Mouse (Mus musculus) intestine, embryonic 14.5 days (tissue): ENCODE data around the gene Rnf44. TPM values are rescaled to one million over a fixed set of nuclear protein-coding genes. Genes with fewer than 3 reads are reported as not detected.

Experiments
- ATAC-seq: fragments of 200-750 bp; cut with Nextera tagmentation; replicated peaks from 2 replicates; pipeline ENCODE4 v1.8.0; 2017; ENCODE audit warnings: low read depth, moderate number of reproducible peaks, moderate TSS enrichment, moderate library complexity; ENCODE audit not compliant: low FRiP score, low TSS enrichment
- DNase-seq: peaks from one replicate; pipeline ENCODE4 v3.0.0-alpha.2; 2018; ENCODE audit warnings: low spot score
- H3K27ac ChIP-seq: fragments of 300-500 bp; sonication (generic); 2 replicates; pipeline ENCODE4 v1.5.1; 2014; ENCODE audit warnings: low read depth, mild to moderate bottlenecking, control low read depth
- H3K27me3 ChIP-seq: fragments of 300-500 bp; sonication (generic); replicated peaks from 2 replicates; pipeline ENCODE4 v1.6.1; 2014; ENCODE audit warnings: low read length, control low read depth; ENCODE audit not compliant: control insufficient read depth, insufficient read depth
- H3K36me3 ChIP-seq: fragments of 300-500 bp; sonication (generic); 2 replicates; pipeline ENCODE4 v1.6.1; 2014; ENCODE audit warnings: low read length, control low read depth; ENCODE audit not compliant: control insufficient read depth, insufficient read depth
- H3K4me1 ChIP-seq: fragments of 300-500 bp; sonication (generic); replicated peaks from 2 replicates; pipeline ENCODE4 v1.6.1; 2014; ENCODE audit warnings: low read length, control low read depth, mixed read lengths; ENCODE audit not compliant: control insufficient read depth, insufficient read depth
- H3K4me2 ChIP-seq: fragments of 300-500 bp; sonication (generic); 2 replicates; pipeline ENCODE4 v1.6.1; 2014; ENCODE audit warnings: low read length
- H3K4me3 ChIP-seq: fragments of 300-500 bp; sonication (generic); 2 replicates; pipeline ENCODE4 v1.5.1; 2014; ENCODE audit warnings: low read depth, low read length, control low read depth, mixed read lengths
- H3K9ac ChIP-seq: fragments of 300-500 bp; sonication (generic); 2 replicates; pipeline ENCODE4 v1.6.1; 2014; ENCODE audit warnings: mild to moderate bottlenecking, low read length
- H3K9me3 ChIP-seq: fragments of 300-500 bp; sonication (generic); 2 replicates; pipeline ENCODE4 v1.6.1; 2016; ENCODE audit warnings: low read length, control low read depth; ENCODE audit not compliant: control insufficient read depth
- WGBS: fragments of 180-500 bp; shearing (Covaris S2); extraction: QIAGEN DNeasy Blood & Tissue Kit; methylation state at CpG from one replicate; pipeline ENCODE4 v1.1.7; 2014; 5-methylcytosine and 5-hydroxymethylcytosine counted together
- polyA plus RNA-seq: library from polyadenylated mRNA; unstranded; fragments of >200 nt; fragmentation: Nextera tagmentation; extraction: Ambion mirVana; gene quantifications from 2 replicates; pipeline ENCODE4 v1.2.1, GENCODE M21; 2014

Rnf44 gene
- polyA plus RNA-seq, 1 experiment from 2014 or later: 102 TPM

DNA sequence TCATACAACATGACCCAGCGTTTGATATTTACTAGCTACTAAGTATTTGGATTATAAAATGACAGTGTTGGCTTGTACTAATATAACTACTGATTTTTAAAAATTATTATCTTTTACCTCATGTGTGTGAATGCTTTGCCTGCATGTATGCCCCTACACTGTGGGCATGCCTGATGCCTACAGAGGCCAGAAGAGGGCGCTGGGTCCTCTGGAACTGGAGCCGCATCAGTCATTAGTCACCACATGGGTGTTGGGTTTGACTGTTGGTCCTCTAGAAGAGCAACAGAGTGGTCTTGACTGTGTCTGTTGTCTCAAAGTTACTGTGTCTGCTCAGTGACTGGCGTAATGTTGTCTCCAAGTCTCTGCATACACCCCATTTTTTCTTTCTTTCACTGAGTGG is 20.7 kb upstream of the Rnf44 start:
- Histone ChIP-seq H3K9ac (no peak overlapping the region), H3K27me3 (no peaks in the 10 kb centered on the region), H3K4me2 (no peak overlapping the region), H3K9me3 (no peaks in the 10 kb centered on the region; the same call in 1 of the 2 replicates), H3K4me3 (no peak overlapping the region), H3K4me1 (no peaks in the 10 kb centered on the region), H3K27ac (no peak overlapping the region), H3K36me3 (no peaks in the 10 kb centered on the region)
- no peak for DNase-seq
- ATAC-seq: no peak
- 45% methylated on average over 4 of the region's 4 CpGs for WGBS

GRCm38 (mm10) chr13:54710866-54711265 is 17.2 kb upstream of the Rnf44 start:
- Histone ChIP-seq H3K4me2 (no peak overlapping the region), H3K27ac (no peak overlapping the region), H3K4me3 (no peak overlapping the region), H3K27me3 (no peaks in the 10 kb centered on the region), H3K9ac (no peak overlapping the region), H3K36me3 (no peaks in the 10 kb centered on the region), H3K4me1 (no peaks in the 10 kb centered on the region), H3K9me3 (no peaks in the 10 kb centered on the region; the same call in 1 of the 2 replicates)
- DNase-seq (no peak), ATAC-seq (no peak)
- 84% methylated on average over 3 of the region's 3 CpGs for WGBS

- DNase-seq (no peak), ATAC-seq (no peak)
- H3K9me3 ChIP-seq: no peaks in the 10 kb centered on the region
- 51% methylated on average over 6 of the region's 6 CpGs for WGBS
- H3K27ac ChIP-seq: no peak overlapping the region
- H3K4me2 ChIP-seq: no peak overlapping the region
- H3K27me3 ChIP-seq: no peaks in the 10 kb centered on the region
- no peak overlapping the region for H3K9ac ChIP-seq
- no peaks in the 10 kb centered on the region for H3K36me3 ChIP-seq
- H3K4me1 ChIP-seq: no peaks in the 10 kb centered on the region; the same call in 1 of the 2 replicates
- no peak overlapping the region for H3K4me3 ChIP-seq
These were observed 11.2 kb upstream of the Rnf44 start for GRCm38 (mm10) chr13:54704890-54705289.

- no peak overlapping the region for H3K4me2 ChIP-seq
- no peak for ATAC-seq
- no peaks in the 10 kb centered on the region; the same call in 1 of the 2 replicates for H3K4me1 ChIP-seq
- H3K9ac ChIP-seq: no peak overlapping the region
- WGBS: 77% methylated on average over 7 of the region's 7 CpGs
- H3K27me3 ChIP-seq: no peaks in the 10 kb centered on the region
- H3K9me3 ChIP-seq: no peaks in the 10 kb centered on the region
- no peak overlapping the region for H3K4me3 ChIP-seq
- DNase-seq: no peak
- H3K27ac ChIP-seq: no peak overlapping the region
- no peaks in the 10 kb centered on the region for H3K36me3 ChIP-seq
These were observed 8.8 kb upstream of the Rnf44 start for GRCm38 (mm10) chr13:54702507-54702906.

- Histone ChIP-seq H3K4me3 (peak within 1 kb of the TSS; percentile 8; the same call in 1 of the 2 replicates), H3K27ac (peak within 1 kb of the TSS; percentile 7; the same call in 1 of the 2 replicates), H3K4me1 (no peaks in the 10 kb centered on the region; the same call in 1 of the 2 replicates), H3K9ac (no peak within 1 kb of the TSS), H3K36me3 (no peaks in the 10 kb centered on the region), H3K27me3 (no peaks in the 10 kb centered on the region), H3K9me3 (no peaks in the 10 kb centered on the region), H3K4me2 (peak within 1 kb of the TSS; percentile 38)
- DNase-seq (no peak), ATAC-seq (peak; percentile 86)
- WGBS: 42% methylated on average over 5 of the region's 5 CpGs
These were observed 7.5 kb upstream of the Rnf44 start, which contains the start of gene Cdhr2 for GRCm38 (mm10) chr13:54701243-54701642. Cdhr2 (plus strand) TSS chr13:54701461.

DNA sequence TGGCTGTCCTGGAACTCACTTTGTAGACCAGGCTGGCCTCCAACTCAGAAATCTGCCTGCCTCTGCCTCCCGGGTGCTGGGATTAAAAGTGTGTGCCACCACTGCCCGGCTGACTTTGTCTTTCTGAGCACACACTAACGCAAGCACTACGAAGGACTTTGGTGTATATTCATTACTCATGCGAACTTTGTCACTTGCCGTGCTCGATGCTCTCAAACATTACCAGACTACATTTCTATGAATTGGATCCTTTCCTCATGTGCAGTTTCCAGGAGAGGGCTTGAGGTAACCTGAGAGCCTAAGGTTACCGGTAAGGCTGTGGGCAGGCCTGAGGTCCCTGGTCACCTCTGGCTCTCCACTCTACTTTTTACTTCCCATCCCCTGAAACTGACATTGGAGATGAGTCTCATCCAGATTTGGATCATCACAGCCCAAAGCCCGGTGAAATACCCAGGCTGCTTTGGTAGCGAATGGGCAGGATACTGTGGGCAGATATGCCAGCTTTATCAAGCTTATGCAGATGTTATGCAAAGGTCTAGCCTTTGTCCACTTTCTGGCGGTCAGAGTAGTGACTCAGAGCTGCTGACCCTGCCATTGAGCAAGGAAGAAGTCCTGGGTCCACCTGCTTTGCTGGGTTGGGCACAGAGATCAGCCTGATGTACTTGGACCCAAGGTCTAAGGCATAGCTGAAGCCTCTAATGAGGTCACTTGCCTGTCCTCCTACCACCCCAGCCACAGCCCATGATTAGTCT is 1.9 kb upstream of the Rnf44 start:
- Histone ChIP-seq H3K9ac (no peak overlapping the region), H3K27me3 (no peaks in the 10 kb centered on the region), H3K4me2 (no peak overlapping the region), H3K4me1 (peaks cover 22% of the 10 kb centered on the region), H3K27ac (no peak overlapping the region), H3K4me3 (no peak overlapping the region), H3K36me3 (no peaks in the 10 kb centered on the region), H3K9me3 (no peaks in the 10 kb centered on the region)
- ATAC-seq (no peak), DNase-seq (no peak)
- WGBS: 90% methylated on average over 11 of the region's 11 CpGs

DNA sequence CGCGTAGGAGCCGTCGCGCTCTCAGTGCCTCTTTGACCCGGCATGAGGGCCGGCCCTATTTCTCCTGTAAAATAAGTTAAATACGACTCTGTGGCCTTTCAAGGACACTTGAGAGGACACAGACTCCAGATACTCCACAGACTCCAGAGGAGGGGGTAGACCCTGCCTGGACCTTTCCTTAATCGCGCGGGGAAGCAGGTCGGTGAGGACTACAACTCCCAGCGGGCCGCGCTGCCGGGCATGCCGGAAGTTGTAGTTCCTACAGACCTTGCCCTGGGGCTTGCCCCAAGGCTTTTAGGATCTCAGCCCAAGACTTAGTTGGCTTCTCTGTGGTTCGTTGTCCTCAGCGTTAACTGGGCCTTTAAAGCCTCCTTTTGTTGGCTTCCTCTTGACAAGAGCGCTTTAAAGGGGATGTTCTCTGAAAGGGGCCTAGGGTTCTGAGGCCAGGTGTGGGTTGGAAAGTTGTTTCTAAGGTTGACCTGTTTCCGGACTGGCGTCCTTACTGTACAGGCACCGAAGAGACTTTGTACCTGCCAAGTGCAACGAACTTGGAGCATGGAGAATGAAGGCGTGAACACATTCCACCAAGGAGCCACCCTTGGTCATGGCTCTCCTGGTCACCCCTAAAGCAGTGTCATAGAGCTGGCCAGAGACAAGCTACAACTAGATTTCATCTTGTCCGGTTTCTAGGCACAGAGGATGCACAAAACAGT is 797 bp upstream of the Rnf44 start:
- H3K9ac ChIP-seq: peak overlapping the region; percentile 65
- peak; percentile 73 for ATAC-seq
- DNase-seq: no peak
- no peaks in the 10 kb centered on the region for H3K36me3 ChIP-seq
- H3K4me1 ChIP-seq: peaks cover 22% of the 10 kb centered on the region
- H3K4me2 ChIP-seq: peak overlapping the region; percentile 78
- H3K27ac ChIP-seq: peak overlapping the region; percentile 95
- no peaks in the 10 kb centered on the region for H3K27me3 ChIP-seq
- WGBS: 16% methylated on average over 26 of the region's 26 CpGs
- H3K4me3 ChIP-seq: peak overlapping the region; percentile 69
- no peaks in the 10 kb centered on the region for H3K9me3 ChIP-seq

GRCm38 (mm10) chr13:54692711-54693557 is 773 bp downstream of the Rnf44 start:
- no peaks in the 10 kb centered on the region for H3K36me3 ChIP-seq
- H3K4me1 ChIP-seq: peaks cover 24% of the 10 kb centered on the region
- H3K4me3 ChIP-seq: peak overlapping the region; percentile 100
- ATAC-seq: no peak
- WGBS: 11% methylated on average over 21 of the region's 21 CpGs
- H3K27me3 ChIP-seq: no peaks in the 10 kb centered on the region
- DNase-seq: no peak
- H3K27ac ChIP-seq: peak overlapping the region; percentile 95
- H3K9me3 ChIP-seq: no peaks in the 10 kb centered on the region
- peak overlapping the region; percentile 95 for H3K4me2 ChIP-seq
- H3K9ac ChIP-seq: peak overlapping the region; percentile 92
